Mouse (Mus musculus): ENCODE measurements around the gene Cdc42se1. TPM values are rescaled to one million over a fixed set of nuclear protein-coding genes. Genes with fewer than 3 reads are reported as not detected.

The Cdc42se1 gene
- total and polyA plus RNA-seq, 3 experiments: 55.3 to 128 (median 71.1) TPM

DNA sequence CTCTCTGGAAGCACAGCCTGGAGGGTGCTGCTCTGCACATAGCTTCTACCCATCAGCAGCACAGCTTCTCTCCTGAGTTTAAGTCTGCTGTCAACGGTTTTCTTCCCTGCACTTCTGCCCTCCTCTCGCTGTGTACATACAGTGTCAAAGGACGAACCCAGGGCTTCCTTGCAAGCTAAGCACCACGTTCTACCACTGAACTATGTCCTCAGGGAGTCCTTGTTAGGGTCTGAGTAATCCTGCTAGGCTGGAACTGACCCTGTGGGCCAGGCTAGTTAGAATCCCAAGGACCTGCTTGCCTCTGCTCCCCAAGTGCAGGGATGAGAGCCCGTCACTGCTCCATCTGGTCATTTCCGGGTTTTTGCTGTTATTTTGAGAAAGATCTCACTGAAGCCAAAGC lies 41.6 kb upstream of the Cdc42se1 start:
- in situ Hi-C loops (cut with MboI; ENCODE audit: low pct_ligation_motif_present, low pct_unique_long_range_greater_than_20kb, low sequenced_read_pairs) (no loop called here), dilution Hi-C loops (cut with MboI; ENCODE audit: extremely low pct_ligation_motif_present, extremely low pct_unique_long_range_greater_than_20kb, low sequenced_read_pairs) (no loop called here)
- H3K36me3 ChIP-seq (replicated peaks in 1 of 2; ENCODE audit: control insufficient read depth in 1 of 2, insufficient read depth in 1 of 2, low read length in 1 of 2): peaks cover 50 to 92% of the 10 kb centered on the region in 2 experiments

DNA sequence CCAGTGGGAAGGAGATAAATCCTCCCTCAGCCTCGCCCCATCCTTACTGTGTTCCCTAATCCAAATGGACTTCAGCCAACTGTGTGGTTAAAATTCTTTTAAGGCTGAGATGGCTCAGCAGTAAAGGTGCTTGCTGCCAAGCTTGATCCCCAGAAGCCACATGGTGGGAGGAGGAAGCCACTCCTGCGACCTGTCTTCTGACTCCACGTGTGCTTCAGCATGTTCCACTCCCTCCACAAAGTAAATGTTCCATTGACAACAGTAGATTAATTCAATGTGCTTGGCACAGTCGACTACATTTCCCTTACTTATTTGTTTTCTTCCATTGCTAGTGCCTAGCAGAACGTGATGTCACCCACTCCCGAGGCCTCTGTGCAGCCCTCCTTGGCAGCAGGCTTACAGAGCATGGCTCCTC lies 33.8 kb upstream of the Cdc42se1 start:
- DNase-seq (ENCODE audit: extremely low read depth): no peak
- Histone ChIP-seq H3K27ac (ENCODE audit: insufficient read depth, low read depth) (no peak overlapping the region), H3K36me3 (replicated peaks in 1 of 2; ENCODE audit: control insufficient read depth in 1 of 2, insufficient read depth in 1 of 2, low read length in 1 of 2) (peaks cover 48 to 85% of the 10 kb centered on the region in 2 experiments), H3K79me2 (replicated peaks; ENCODE audit: control insufficient read depth, extremely low read depth, insufficient read depth, poor library complexity, severe bottlenecking) (no peaks in the 10 kb centered on the region), H3K9ac (ENCODE audit: insufficient read depth, low read depth) (no peak overlapping the region), H3K4me3 (replicated peaks in 1 of 3; ENCODE audit: low read depth in 2 of 3, low read length in 2 of 3, poor library complexity in 1 of 3) (no peak overlapping the region), H3K9me3 (replicated peaks; ENCODE audit: low read length) (no peaks in the 10 kb centered on the region), H3K27me3 (replicated peaks) (no peaks in the 10 kb centered on the region), H3K4me1 (ENCODE audit: control insufficient read depth in 1 of 2, insufficient read depth in 2 of 2) (no peaks in the 10 kb centered on the region), H3K4me2 (ENCODE audit: insufficient read depth, low read depth, poor library complexity, severe bottlenecking) (no peak overlapping the region)
- dilution Hi-C loops (cut with MboI; ENCODE audit: extremely low pct_ligation_motif_present, extremely low pct_unique_long_range_greater_than_20kb, low sequenced_read_pairs) (no loop called here), in situ Hi-C loops (cut with MboI; ENCODE audit: low pct_ligation_motif_present, low pct_unique_long_range_greater_than_20kb, low sequenced_read_pairs) (no loop called here)
- TF ChIP-seq RCOR1 (conservative IDR thresholded peaks at IDR 0.05; ENCODE audit: low read depth, low read length): no peak
- TF ChIP-seq SMC3 (IDR thresholded peaks at IDR 0.05; ENCODE audit: low read depth, low read length): no peak
- no peak for TF ChIP-seq TCF12 (IDR thresholded peaks at IDR 0.05; ENCODE audit: low read depth, low read length)
- TF ChIP-seq SIN3A (IDR thresholded peaks at IDR 0.05; ENCODE audit: low read length): no peak
- no peak for TF ChIP-seq BHLHE40 (IDR thresholded peaks at IDR 0.05; ENCODE audit: low read depth, low read length)
- no peak for TF ChIP-seq TBP (conservative IDR thresholded peaks at IDR 0.05; ENCODE audit: low read depth, low read length)
- no peak for TF ChIP-seq GABPA (IDR thresholded peaks at IDR 0.05; ENCODE audit: insufficient replicate concordance, low read depth, low read length)

More for the DNA sequence above, 41.6 kb upstream of the Cdc42se1 start:
- H3K4me2 ChIP-seq (ENCODE audit: insufficient read depth, low read depth, poor library complexity, severe bottlenecking): no peak overlapping the region
- H3K4me1 ChIP-seq (ENCODE audit: control insufficient read depth in 1 of 2, insufficient read depth in 2 of 2): no peaks in the 10 kb centered on the region
- no peak for DNase-seq (ENCODE audit: extremely low read depth)
- H3K9ac ChIP-seq (ENCODE audit: insufficient read depth, low read depth): no peak overlapping the region
- TF ChIP-seq EP300 (IDR thresholded peaks at IDR 0.05; ENCODE audit: low read length) (no peak), USF1 (IDR thresholded peaks at IDR 0.05; ENCODE audit: low read depth, low read length) (no peak), POLR2AphosphoS2 (IDR thresholded peaks at IDR 0.05; ENCODE audit: low read depth, low read length) (no peak), MEF2A (IDR thresholded peaks at IDR 0.05; ENCODE audit: borderline replicate concordance, low read depth, low read length) (no peak), ZC3H11A (IDR thresholded peaks at IDR 0.05; ENCODE audit: low read depth, low read length) (no peak), MAX (IDR thresholded peaks at IDR 0.05; ENCODE audit: low read length) (no peak), KAT2A (IDR thresholded peaks at IDR 0.05; ENCODE audit: insufficient replicate concordance, low read length) (no peak), CHD2 (IDR thresholded peaks at IDR 0.05; ENCODE audit: low read length) (no peak), JUND (conservative IDR thresholded peaks at IDR 0.05; ENCODE audit: low read depth, low read length) (no peak), SMC3 (IDR thresholded peaks at IDR 0.05; ENCODE audit: low read depth, low read length) (no peak)
- no peaks in the 10 kb centered on the region for H3K9me3 ChIP-seq (replicated peaks; ENCODE audit: low read length)
- no peak overlapping the region for H3K27ac ChIP-seq (ENCODE audit: insufficient read depth, low read depth)
- no peaks in the 10 kb centered on the region for H3K79me2 ChIP-seq (replicated peaks; ENCODE audit: control insufficient read depth, extremely low read depth, insufficient read depth, poor library complexity, severe bottlenecking)
- no peak overlapping the region for H3K4me3 ChIP-seq (replicated peaks in 1 of 3; ENCODE audit: low read depth in 2 of 3, low read length in 2 of 3, poor library complexity in 1 of 3)
- no peaks in the 10 kb centered on the region for H3K27me3 ChIP-seq (replicated peaks)
